Mouse (Mus musculus) stomach, embryonic 14.5 days (tissue): ENCODE measurements around the gene Gpr180. TPM values are rescaled to one million over a fixed set of nuclear protein-coding genes. Genes with fewer than 3 reads are reported as not detected.

ENCODE experiments used
- ATAC-seq: fragments of 200-750 bp; cut with Nextera tagmentation; 2 replicates; pipeline ENCODE4 v1.8.0; 2017; ENCODE audit warnings: low read depth, moderate TSS enrichment; ENCODE audit not compliant: insufficient number of reproducible peaks, insufficient read depth, low FRiP score
- H3K27ac ChIP-seq: fragments of 300-500 bp; sonication (generic); 2 replicates; pipeline ENCODE4 v1.5.1; 2014; ENCODE audit warnings: mild to moderate bottlenecking, low read length, moderate library complexity, mixed read lengths
- H3K27me3 ChIP-seq: fragments of 300-500 bp; sonication (generic); 2 replicates; pipeline ENCODE4 v1.6.1; 2014; ENCODE audit warnings: low read length, control low read depth, mixed read lengths; ENCODE audit not compliant: control insufficient read depth, insufficient read depth
- H3K36me3 ChIP-seq: fragments of 300-500 bp; sonication (generic); 2 replicates; pipeline ENCODE4 v1.6.1; 2014; ENCODE audit warnings: mild to moderate bottlenecking, control low read depth, low read length, moderate library complexity, mixed read lengths; ENCODE audit not compliant: control insufficient read depth, insufficient read depth
- H3K4me1 ChIP-seq: fragments of 300-500 bp; sonication (generic); 2 replicates; pipeline ENCODE4 v1.6.1; 2014; ENCODE audit warnings: low read length, control low read depth, mixed read lengths; ENCODE audit not compliant: control insufficient read depth, insufficient read depth
- H3K4me2 ChIP-seq: fragments of 300-500 bp; sonication (generic); replicated peaks from 2 replicates; pipeline ENCODE4 v1.6.1; 2014; ENCODE audit warnings: low read depth, low read length, control low read depth
- H3K4me3 ChIP-seq: fragments of 300-500 bp; sonication (generic); 2 replicates; pipeline ENCODE4 v1.5.1; 2014; ENCODE audit warnings: low read depth, low read length, control low read depth
- H3K9ac ChIP-seq: fragments of 300-500 bp; sonication (generic); replicated peaks from 2 replicates; pipeline ENCODE4 v1.6.1; 2014; ENCODE audit warnings: low read depth, mild to moderate bottlenecking, control low read depth, low read length, moderate library complexity, mixed read lengths
- H3K9me3 ChIP-seq: fragments of 300-500 bp; sonication (generic); 2 replicates; pipeline ENCODE4 v1.6.1; 2016; ENCODE audit warnings: low read depth, low read length, control low read depth; ENCODE audit not compliant: control insufficient read depth
- WGBS: fragments of 180-500 bp; shearing (Covaris S2); extraction: QIAGEN DNeasy Blood & Tissue Kit; methylation state at CpG from one replicate; pipeline ENCODE4 v1.1.7; 2014; 5-methylcytosine and 5-hydroxymethylcytosine counted together
- polyA plus RNA-seq: library from polyadenylated mRNA; unstranded; fragments of >200 nt; fragmentation: Nextera tagmentation; extraction: Ambion mirVana; gene quantifications from 2 replicates; pipeline ENCODE4 v1.2.1, GENCODE M21; 2014

Gene Gpr180
- polyA plus RNA-seq, 1 experiment from 2014 or later: 60.2 TPM

GRCm38 (mm10) chr14:118200731-118201130, 63.8 kb downstream of the Gpr180 start:
- Histone ChIP-seq H3K9me3 (no peaks in the 10 kb centered on the region), H3K4me2 (no peak overlapping the region), H3K4me3 (no peak overlapping the region), H3K27ac (no peak overlapping the region), H3K27me3 (no peaks in the 10 kb centered on the region), H3K4me1 (no peaks in the 10 kb centered on the region), H3K9ac (no peak overlapping the region), H3K36me3 (no peaks in the 10 kb centered on the region)
- no peak for ATAC-seq
- WGBS: 88% methylated on average over 3 of the region's 3 CpGs

GRCm38 (mm10) chr14:118202006-118202405, 65.0 kb downstream of the Gpr180 start:
- H3K9me3 ChIP-seq: no peaks in the 10 kb centered on the region
- no peak overlapping the region for H3K4me3 ChIP-seq
- ATAC-seq: no peak
- H3K4me1 ChIP-seq: no peaks in the 10 kb centered on the region
- H3K36me3 ChIP-seq: no peaks in the 10 kb centered on the region
- no peaks in the 10 kb centered on the region for H3K27me3 ChIP-seq
- H3K27ac ChIP-seq: no peak overlapping the region
- no peak overlapping the region for H3K4me2 ChIP-seq
- 82% methylated on average over 5 of the region's 5 CpGs for WGBS
- H3K9ac ChIP-seq: no peak overlapping the region

- Histone ChIP-seq H3K9me3 (no peaks in the 10 kb centered on the region), H3K4me2 (no peak overlapping the region), H3K27me3 (no peaks in the 10 kb centered on the region), H3K36me3 (no peaks in the 10 kb centered on the region), H3K4me1 (no peaks in the 10 kb centered on the region), H3K27ac (no peak overlapping the region), H3K9ac (no peak overlapping the region), H3K4me3 (no peak overlapping the region)
- ATAC-seq: no peak
- 74% methylated on average over 7 of the region's 7 CpGs for WGBS
These were observed 66.1 kb downstream of the Gpr180 start for GRCm38 (mm10) chr14:118203031-118203430.

GRCm38 (mm10) chr14:118207347-118207746, 70.4 kb downstream of the Gpr180 start:
- no peak overlapping the region for H3K4me2 ChIP-seq
- H3K9me3 ChIP-seq: no peaks in the 10 kb centered on the region
- WGBS: 81% methylated on average over 3 of the region's 3 CpGs
- no peak for ATAC-seq
- no peak overlapping the region for H3K9ac ChIP-seq
- H3K4me1 ChIP-seq: no peaks in the 10 kb centered on the region
- no peaks in the 10 kb centered on the region for H3K27me3 ChIP-seq
- H3K4me3 ChIP-seq: no peak overlapping the region
- no peak overlapping the region for H3K27ac ChIP-seq
- H3K36me3 ChIP-seq: no peaks in the 10 kb centered on the region

GRCm38 (mm10) chr14:118209642-118210041, 72.7 kb downstream of the Gpr180 start:
- H3K9me3 ChIP-seq: no peaks in the 10 kb centered on the region
- WGBS: 22% methylated on average over 5 of the region's 5 CpGs
- H3K4me3 ChIP-seq: no peak overlapping the region
- no peaks in the 10 kb centered on the region for H3K27me3 ChIP-seq
- no peaks in the 10 kb centered on the region for H3K4me1 ChIP-seq
- H3K9ac ChIP-seq: no peak overlapping the region
- no peak for ATAC-seq
- no peak overlapping the region for H3K4me2 ChIP-seq
- no peak overlapping the region for H3K27ac ChIP-seq
- no peaks in the 10 kb centered on the region for H3K36me3 ChIP-seq

GRCm38 (mm10) chr14:118212188-118212804, 75.3 kb downstream of the Gpr180 start:
- WGBS: 74% methylated on average over 15 of the region's 15 CpGs
- H3K27me3 ChIP-seq: no peaks in the 10 kb centered on the region
- H3K36me3 ChIP-seq: no peaks in the 10 kb centered on the region
- H3K27ac ChIP-seq: no peak overlapping the region
- ATAC-seq: no peak
- H3K9me3 ChIP-seq: no peaks in the 10 kb centered on the region
- H3K4me1 ChIP-seq: no peaks in the 10 kb centered on the region
- H3K9ac ChIP-seq: no peak overlapping the region
- no peak overlapping the region for H3K4me3 ChIP-seq
- no peak overlapping the region for H3K4me2 ChIP-seq

Other genes with a start within 250 kb of the Gpr180 start
- 0.80 and 1.2 TPM in 2 replicates for gene Dct, start 84.9 kb upstream of the Gpr180 start, polyA plus RNA-seq
- gene Tgds, start 4.4 kb upstream of the Gpr180 start, polyA plus RNA-seq: 35.2 and 37.3 TPM in 2 replicates
- gene Sox21, start 99.9 kb downstream of the Gpr180 start, polyA plus RNA-seq: 9.3 and 11.8 TPM in 2 replicates
- not detected in 2 replicates for gene Gm9376, start 129.8 kb downstream of the Gpr180 start, polyA plus RNA-seq